Mouse (Mus musculus) midbrain, embryonic 11.5 days (tissue): ENCODE data around the gene Lix1. TPM values are rescaled to one million over a fixed set of nuclear protein-coding genes. Genes with fewer than 3 reads are reported as not detected.

Experiments
- ATAC-seq: fragments of 200-750 bp; cut with Nextera tagmentation; 2 replicates; pipeline ENCODE4 v1.8.0; 2017; ENCODE audit warnings: moderate TSS enrichment, moderate library complexity; ENCODE audit not compliant: low FRiP score
- DNase-seq: peaks from one replicate; pipeline ENCODE4 v3.0.0; 2015; ENCODE audit warnings: low spot score; ENCODE audit errors: missing footprints
- H3K27ac ChIP-seq: fragments of 300-500 bp; sonication (generic); 2 replicates; pipeline ENCODE4 v1.5.1; 2014; ENCODE audit warnings: low read depth, low read length
- H3K27me3 ChIP-seq: fragments of 300-500 bp; sonication (generic); 2 replicates; pipeline ENCODE4 v1.6.1; 2014; ENCODE audit warnings: mild to moderate bottlenecking, low read length, moderate library complexity, mixed read lengths; ENCODE audit not compliant: control insufficient read depth, insufficient read depth
- H3K36me3 ChIP-seq: fragments of 300-500 bp; sonication (generic); 2 replicates; pipeline ENCODE4 v1.6.1; 2014; ENCODE audit warnings: mild to moderate bottlenecking, low read length, moderate library complexity, mixed read lengths; ENCODE audit not compliant: control insufficient read depth, insufficient read depth
- H3K4me1 ChIP-seq: fragments of 300-500 bp; sonication (generic); 2 replicates; pipeline ENCODE4 v1.6.1; 2014; ENCODE audit warnings: low read length; ENCODE audit not compliant: control insufficient read depth, insufficient read depth
- H3K4me2 ChIP-seq: fragments of 300-500 bp; sonication (generic); 2 replicates; pipeline ENCODE4 v1.6.1; 2014; ENCODE audit warnings: mild to moderate bottlenecking, moderate library complexity
- H3K4me3 ChIP-seq: fragments of 300-500 bp; sonication (generic); 2 replicates; pipeline ENCODE4 v1.5.1; 2014; ENCODE audit warnings: low read depth, low read length
- H3K9ac ChIP-seq: fragments of 300-500 bp; sonication (generic); 2 replicates; pipeline ENCODE4 v1.6.1; 2014; ENCODE audit warnings: low read length
- H3K9me3 ChIP-seq: fragments of 300-500 bp; sonication (generic); 2 replicates; pipeline ENCODE4 v1.6.1; 2016; ENCODE audit warnings: low read length; ENCODE audit not compliant: control insufficient read depth
- WGBS: fragments of 180-500 bp; shearing (Covaris S2); extraction: QIAGEN DNeasy Blood & Tissue Kit; methylation state at CpG from one replicate; pipeline ENCODE4 v1.1.7; 2014; 5-methylcytosine and 5-hydroxymethylcytosine counted together
- polyA plus RNA-seq: library from polyadenylated mRNA; unstranded; fragments of >200 nt; fragmentation: Nextera tagmentation; extraction: Ambion mirVana; gene quantifications from 2 replicates; pipeline ENCODE4 v1.2.1, GENCODE M21; 2014

Lix1 gene
- polyA plus RNA-seq, 1 experiment from 2014 or later: 46.9 TPM

DNA sequence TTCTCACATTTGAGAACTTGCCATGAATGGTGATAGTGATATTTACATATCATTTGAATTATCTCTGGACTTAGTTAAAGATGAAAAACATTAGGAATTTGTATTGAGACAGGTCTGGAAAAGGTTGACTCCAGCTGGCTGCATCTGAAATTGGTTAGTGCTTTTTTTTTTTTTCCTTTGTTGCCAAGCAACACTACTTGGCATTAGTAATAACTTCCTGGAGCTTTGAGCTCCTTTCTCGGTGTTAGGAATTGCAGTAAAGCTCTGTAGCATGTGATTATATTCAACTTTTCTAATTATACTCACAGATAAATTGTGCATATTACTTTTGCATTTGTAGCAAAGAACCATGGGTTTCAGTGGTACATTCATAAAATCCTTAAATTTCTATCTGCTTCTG is 96.4 kb downstream of the Lix1 start:
- Histone ChIP-seq H3K36me3 (no peaks in the 10 kb centered on the region), H3K4me2 (no peak overlapping the region), H3K4me3 (no peak overlapping the region), H3K9me3 (no peaks in the 10 kb centered on the region), H3K9ac (no peak overlapping the region), H3K27me3 (no peaks in the 10 kb centered on the region), H3K4me1 (no peaks in the 10 kb centered on the region), H3K27ac (no peak overlapping the region)
- DNase-seq: peak; percentile 69
- ATAC-seq: no peak
- 26% methylated on average over 1 of the region's 1 CpGs for WGBS

GRCm38 (mm10) chr17:17499278-17499677 is 96.8 kb downstream of the Lix1 start:
- no peak overlapping the region for H3K27ac ChIP-seq
- H3K4me1 ChIP-seq: no peaks in the 10 kb centered on the region
- no peak for DNase-seq
- no peaks in the 10 kb centered on the region for H3K9me3 ChIP-seq
- WGBS: 70% methylated on average over 3 of the region's 3 CpGs
- no peak overlapping the region for H3K9ac ChIP-seq
- H3K4me2 ChIP-seq: no peak overlapping the region
- H3K36me3 ChIP-seq: no peaks in the 10 kb centered on the region
- no peak for ATAC-seq
- no peaks in the 10 kb centered on the region for H3K27me3 ChIP-seq
- no peak overlapping the region for H3K4me3 ChIP-seq

- H3K27me3 ChIP-seq: no peaks in the 10 kb centered on the region
- H3K4me3 ChIP-seq: no peak overlapping the region
- no peak overlapping the region for H3K4me2 ChIP-seq
- H3K27ac ChIP-seq: no peak overlapping the region
- no peaks in the 10 kb centered on the region for H3K4me1 ChIP-seq
- H3K9ac ChIP-seq: no peak overlapping the region
- WGBS: 92% methylated on average over 10 of the region's 10 CpGs
- DNase-seq (peak; percentile 54), ATAC-seq (no peak)
- no peaks in the 10 kb centered on the region for H3K9me3 ChIP-seq
- no peaks in the 10 kb centered on the region for H3K36me3 ChIP-seq
These were observed 104.2 kb downstream of the Lix1 start for GRCm38 (mm10) chr17:17506677-17507076.

Other genes starting within 250 kb of the Lix1 start
- gene Riok2, start 28.4 kb upstream of the Lix1 start, polyA plus RNA-seq: 31.7 and 33.0 TPM in 2 replicates
- 5.9 and 6.3 TPM in 2 replicates for gene Lnpep, start 222.4 kb downstream of the Lix1 start, polyA plus RNA-seq